Mouse (Mus musculus): ENCODE measurements at regions not wholly inside any gene's neighbourhood (a gene's known extent, or its start where the extent isn't known, plus 50 kb on each side); places are given as distances from the start of the nearest gene placed in this dataset.

GRCm38 (mm10) chr8:89582566-89582965 lies 538.6 kb upstream of the Sall1 start:
- no peaks in the 10 kb centered on the region for H3K36me3 ChIP-seq (replicated peaks; ENCODE audit: control insufficient read depth, insufficient read depth, low read depth, low read length)
- no peaks in the 10 kb centered on the region for H3K4me1 ChIP-seq (ENCODE audit: control insufficient read depth, insufficient read depth, low read length)
- DNase-seq (ENCODE audit: low spot score) (no peak), ATAC-seq (replicated peaks; ENCODE audit: insufficient number of reproducible peaks, low FRiP score, low TSS enrichment, low read depth) (no peak)
- no peak overlapping the region for H3K9ac ChIP-seq (replicated peaks; ENCODE audit: low read length)
- H3K27ac ChIP-seq (replicated peaks; ENCODE audit: low read depth, low read length): no peak overlapping the region
- H3K27me3 ChIP-seq (ENCODE audit: control insufficient read depth, insufficient read depth, low read length): no peaks in the 10 kb centered on the region
- H3K4me3 ChIP-seq (ENCODE audit: low read depth, low read length): no peak overlapping the region
- H3K9me3 ChIP-seq (replicated peaks; ENCODE audit: control insufficient read depth, low read length): no peaks in the 10 kb centered on the region
- no peak overlapping the region for H3K4me2 ChIP-seq (ENCODE audit: low read depth, low read length)

- WGBS: 5% methylated on average over 13 of the region's 13 CpGs
- H3K9ac ChIP-seq (replicated peaks; ENCODE audit: low read length): no peak overlapping the region
- H3K27me3 ChIP-seq (ENCODE audit: control insufficient read depth, insufficient read depth, low read length): 0 out of 2 replicates have a peak, but pooled peaks cover 4% of the 10 kb centered on the region
- H3K4me3 ChIP-seq (ENCODE audit: low read depth, low read length): no peak overlapping the region
- H3K36me3 ChIP-seq (replicated peaks; ENCODE audit: control insufficient read depth, insufficient read depth, low read depth, low read length): no peaks in the 10 kb centered on the region
- DNase-seq (ENCODE audit: low spot score) (peak; percentile 91), ATAC-seq (replicated peaks; ENCODE audit: insufficient number of reproducible peaks, low FRiP score, low TSS enrichment, low read depth) (peak; percentile 39)
- no peaks in the 10 kb centered on the region for H3K4me1 ChIP-seq (ENCODE audit: control insufficient read depth, insufficient read depth, low read length)
- H3K4me2 ChIP-seq (ENCODE audit: low read depth, low read length): no peak overlapping the region
- H3K27ac ChIP-seq (replicated peaks; ENCODE audit: low read depth, low read length): no peak overlapping the region
- H3K9me3 ChIP-seq (replicated peaks; ENCODE audit: control insufficient read depth, low read length): no peaks in the 10 kb centered on the region
Measured at GRCm38 (mm10) chr8:89571816-89572215, 527.9 kb upstream of the Sall1 start.

GRCm38 (mm10) chr8:89570639-89571325 lies 526.8 kb upstream of the Sall1 start:
- Histone ChIP-seq H3K4me2 (ENCODE audit: low read depth, low read length) (no peak overlapping the region), H3K9ac (replicated peaks; ENCODE audit: low read length) (no peak overlapping the region), H3K27ac (replicated peaks; ENCODE audit: low read depth, low read length) (no peak overlapping the region), H3K4me3 (ENCODE audit: low read depth, low read length) (no peak overlapping the region), H3K36me3 (replicated peaks; ENCODE audit: control insufficient read depth, insufficient read depth, low read depth, low read length) (no peaks in the 10 kb centered on the region), H3K4me1 (ENCODE audit: control insufficient read depth, insufficient read depth, low read length) (no peaks in the 10 kb centered on the region), H3K27me3 (ENCODE audit: control insufficient read depth, insufficient read depth, low read length) (0 out of 2 replicates have a peak, but pooled peaks cover 4% of the 10 kb centered on the region), H3K9me3 (replicated peaks; ENCODE audit: control insufficient read depth, low read length) (no peaks in the 10 kb centered on the region)
- WGBS: 33% methylated on average over 10 of the region's 10 CpGs
- no peak for ATAC-seq (replicated peaks; ENCODE audit: insufficient number of reproducible peaks, low FRiP score, low TSS enrichment, low read depth)
- no peak for DNase-seq (ENCODE audit: low spot score)

DNA sequence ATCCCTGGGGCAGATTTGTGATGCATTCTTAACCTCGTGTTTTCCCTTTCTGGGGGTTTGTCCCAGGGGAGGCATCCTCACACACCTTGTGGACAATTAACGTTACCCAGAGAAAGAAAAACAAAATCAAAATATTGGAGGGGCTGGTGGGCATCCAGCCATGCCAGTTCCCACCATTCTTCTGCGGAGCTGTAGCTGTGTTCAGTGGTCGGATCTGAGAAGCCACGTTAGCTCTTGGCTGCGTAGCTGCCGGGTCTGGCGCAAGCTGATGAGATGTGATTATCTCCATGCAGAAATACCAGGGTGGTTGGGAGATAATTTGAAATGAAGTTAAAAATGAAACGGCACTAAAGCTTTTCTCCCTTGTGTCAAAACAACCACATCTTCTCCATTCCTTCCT lies 525.4 kb upstream of the Sall1 start:
- ATAC-seq (replicated peaks; ENCODE audit: insufficient number of reproducible peaks, low FRiP score, low TSS enrichment, low read depth): no peak
- DNase-seq (ENCODE audit: low spot score): no peak
- Histone ChIP-seq H3K9me3 (replicated peaks; ENCODE audit: control insufficient read depth, low read length) (no peaks in the 10 kb centered on the region), H3K9ac (replicated peaks; ENCODE audit: low read length) (no peak overlapping the region), H3K4me1 (ENCODE audit: control insufficient read depth, insufficient read depth, low read length) (no peaks in the 10 kb centered on the region), H3K4me3 (ENCODE audit: low read depth, low read length) (no peak overlapping the region), H3K36me3 (replicated peaks; ENCODE audit: control insufficient read depth, insufficient read depth, low read depth, low read length) (no peaks in the 10 kb centered on the region), H3K27ac (replicated peaks; ENCODE audit: low read depth, low read length) (no peak overlapping the region), H3K27me3 (ENCODE audit: control insufficient read depth, insufficient read depth, low read length) (0 out of 2 replicates have a peak, but pooled peaks cover 4% of the 10 kb centered on the region), H3K4me2 (ENCODE audit: low read depth, low read length) (no peak overlapping the region)
- WGBS: 64% methylated on average over 9 of the region's 9 CpGs

DNA sequence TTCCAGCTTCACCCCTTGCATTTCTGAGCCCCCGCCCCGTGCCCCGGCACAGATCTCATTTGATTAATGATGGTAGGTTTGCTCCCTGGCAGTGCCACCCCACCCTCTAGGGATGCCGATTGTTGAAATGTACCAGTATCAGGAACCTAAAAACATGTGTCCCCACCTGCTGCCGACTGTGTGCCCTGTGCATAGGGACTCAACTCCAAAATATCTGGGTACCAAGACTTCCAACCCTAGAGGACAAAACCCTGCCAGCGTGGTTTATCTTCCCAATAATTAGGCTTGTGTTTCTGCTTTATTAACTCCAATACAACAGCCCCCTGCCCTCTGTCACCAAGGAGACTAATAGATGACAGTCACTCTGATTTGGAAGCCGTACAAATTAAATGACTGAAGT lies 524.7 kb upstream of the Sall1 start:
- Histone ChIP-seq H3K4me3 (ENCODE audit: low read depth, low read length) (no peak overlapping the region), H3K9ac (replicated peaks; ENCODE audit: low read length) (no peak overlapping the region), H3K27ac (replicated peaks; ENCODE audit: low read depth, low read length) (no peak overlapping the region), H3K27me3 (ENCODE audit: control insufficient read depth, insufficient read depth, low read length) (0 out of 2 replicates have a peak, but pooled peaks cover 4% of the 10 kb centered on the region), H3K4me1 (ENCODE audit: control insufficient read depth, insufficient read depth, low read length) (no peaks in the 10 kb centered on the region), H3K4me2 (ENCODE audit: low read depth, low read length) (no peak overlapping the region), H3K9me3 (replicated peaks; ENCODE audit: control insufficient read depth, low read length) (no peaks in the 10 kb centered on the region), H3K36me3 (replicated peaks; ENCODE audit: control insufficient read depth, insufficient read depth, low read depth, low read length) (no peaks in the 10 kb centered on the region)
- 74% methylated on average over 7 of the region's 7 CpGs for WGBS
- no peak for ATAC-seq (replicated peaks; ENCODE audit: insufficient number of reproducible peaks, low FRiP score, low TSS enrichment, low read depth)
- no peak for DNase-seq (ENCODE audit: low spot score)

- Histone ChIP-seq H3K9me3 (replicated peaks; ENCODE audit: control insufficient read depth, low read length) (no peaks in the 10 kb centered on the region), H3K36me3 (replicated peaks; ENCODE audit: control insufficient read depth, insufficient read depth, low read depth, low read length) (no peaks in the 10 kb centered on the region), H3K4me3 (ENCODE audit: low read depth, low read length) (no peak overlapping the region), H3K4me2 (ENCODE audit: low read depth, low read length) (no peak overlapping the region), H3K27ac (replicated peaks; ENCODE audit: low read depth, low read length) (no peak overlapping the region), H3K27me3 (ENCODE audit: control insufficient read depth, insufficient read depth, low read length) (no peaks in the 10 kb centered on the region), H3K9ac (replicated peaks; ENCODE audit: low read length) (no peak overlapping the region), H3K4me1 (ENCODE audit: control insufficient read depth, insufficient read depth, low read length) (no peaks in the 10 kb centered on the region)
- no peak for ATAC-seq (replicated peaks; ENCODE audit: insufficient number of reproducible peaks, low FRiP score, low TSS enrichment, low read depth)
- 66% methylated on average over 7 of the region's 7 CpGs for WGBS
- DNase-seq (ENCODE audit: low spot score): no peak
Measured at GRCm38 (mm10) chr8:89566986-89567385, 523.0 kb upstream of the Sall1 start.

DNA sequence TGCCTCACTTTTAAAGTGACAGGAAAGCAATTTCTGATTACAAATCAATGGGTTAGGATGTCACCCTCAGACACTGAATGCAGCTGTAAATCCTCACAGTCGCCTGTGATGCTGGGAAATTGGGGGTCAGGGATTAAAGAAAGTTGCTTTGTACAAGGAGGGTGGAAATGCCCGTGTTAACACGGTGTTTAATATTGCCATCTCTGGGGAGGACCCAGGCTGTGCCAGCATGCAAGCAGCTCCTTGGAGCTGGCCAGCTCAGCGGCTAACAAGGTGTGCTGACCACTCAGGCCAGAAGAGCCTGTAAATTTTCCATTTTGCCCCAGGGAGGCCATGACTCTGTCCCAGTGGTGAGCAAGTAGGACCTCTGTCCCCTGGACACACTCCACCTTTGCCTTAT lies 522.5 kb upstream of the Sall1 start:
- no peak overlapping the region for H3K4me2 ChIP-seq (ENCODE audit: low read depth, low read length)
- H3K9me3 ChIP-seq (replicated peaks; ENCODE audit: control insufficient read depth, low read length): no peaks in the 10 kb centered on the region
- H3K9ac ChIP-seq (replicated peaks; ENCODE audit: low read length): no peak overlapping the region
- H3K4me3 ChIP-seq (ENCODE audit: low read depth, low read length): no peak overlapping the region
- no peaks in the 10 kb centered on the region for H3K27me3 ChIP-seq (ENCODE audit: control insufficient read depth, insufficient read depth, low read length)
- WGBS: 58% methylated on average over 4 of the region's 4 CpGs
- ATAC-seq (replicated peaks; ENCODE audit: insufficient number of reproducible peaks, low FRiP score, low TSS enrichment, low read depth): no peak
- DNase-seq (ENCODE audit: low spot score): no peak
- no peaks in the 10 kb centered on the region for H3K36me3 ChIP-seq (replicated peaks; ENCODE audit: control insufficient read depth, insufficient read depth, low read depth, low read length)
- H3K4me1 ChIP-seq (ENCODE audit: control insufficient read depth, insufficient read depth, low read length): no peaks in the 10 kb centered on the region
- H3K27ac ChIP-seq (replicated peaks; ENCODE audit: low read depth, low read length): no peak overlapping the region

- 84% methylated on average over 9 of the region's 9 CpGs for WGBS
- no peak overlapping the region for H3K9ac ChIP-seq (replicated peaks; ENCODE audit: low read length)
- no peaks in the 10 kb centered on the region for H3K4me1 ChIP-seq (ENCODE audit: control insufficient read depth, insufficient read depth, low read length)
- no peak overlapping the region for H3K4me3 ChIP-seq (ENCODE audit: low read depth, low read length)
- no peaks in the 10 kb centered on the region for H3K36me3 ChIP-seq (replicated peaks; ENCODE audit: control insufficient read depth, insufficient read depth, low read depth, low read length)
- H3K27me3 ChIP-seq (ENCODE audit: control insufficient read depth, insufficient read depth, low read length): no peaks in the 10 kb centered on the region
- no peak overlapping the region for H3K4me2 ChIP-seq (ENCODE audit: low read depth, low read length)
- no peak overlapping the region for H3K27ac ChIP-seq (replicated peaks; ENCODE audit: low read depth, low read length)
- ATAC-seq (replicated peaks; ENCODE audit: insufficient number of reproducible peaks, low FRiP score, low TSS enrichment, low read depth): no peak
- no peak for DNase-seq (ENCODE audit: low spot score)
- H3K9me3 ChIP-seq (replicated peaks; ENCODE audit: control insufficient read depth, low read length): no peaks in the 10 kb centered on the region
Measured at GRCm38 (mm10) chr8:89565147-89565826, 521.3 kb upstream of the Sall1 start.
